Mouse (Mus musculus) cortical plate, adult 2 months (tissue): ENCODE measurements around the gene Hmgn2. TPM values are rescaled to one million over a fixed set of nuclear protein-coding genes. Genes with fewer than 3 reads are reported as not detected.

Experiments
- H3K27ac ChIP-seq: fragments of 200-500 bp; 2 replicates; pipeline ENCODE4 v1.5.1; 2012; ENCODE audit warnings: low read length, control low read depth, inconsistent platforms; ENCODE audit not compliant: insufficient read depth
- H3K4me1 ChIP-seq: fragments of 200-500 bp; 2 replicates; pipeline ENCODE4 v1.6.1; 2011; ENCODE audit warnings: low read length; ENCODE audit not compliant: control insufficient read depth, insufficient read depth
- H3K4me3 ChIP-seq: fragments of 200-500 bp; 2 replicates; pipeline ENCODE4 v1.5.1; 2011; ENCODE audit warnings: mild to moderate bottlenecking, low read length, control low read depth; ENCODE audit not compliant: insufficient read depth
- CTCF ChIP-seq: fragments of 200-500 bp; IDR thresholded peaks from 2 replicates; pipeline ENCODE4 v1.5.1; 2011; ENCODE audit warnings: mild to moderate bottlenecking, control low read depth, low read length; ENCODE audit not compliant: insufficient read depth; ENCODE audit errors: extremely low read depth
- POLR2A ChIP-seq: fragments of 200-500 bp; IDR thresholded peaks from 2 replicates; pipeline ENCODE4 v1.6.1; 2011; ENCODE audit warnings: mild to moderate bottlenecking, low read length, control low read depth; ENCODE audit not compliant: insufficient read depth; ENCODE audit errors: extremely low read depth
- polyA plus RNA-seq: library from polyadenylated mRNA; depleted of rRNA; stranded (reverse); fragments of >200 nt; gene quantifications from 2 replicates; pipeline ENCODE4 v1.2.3, GENCODE M21; 2012

Gene Hmgn2
- polyA plus RNA-seq, 1 experiment = 158 TPM

DNA sequence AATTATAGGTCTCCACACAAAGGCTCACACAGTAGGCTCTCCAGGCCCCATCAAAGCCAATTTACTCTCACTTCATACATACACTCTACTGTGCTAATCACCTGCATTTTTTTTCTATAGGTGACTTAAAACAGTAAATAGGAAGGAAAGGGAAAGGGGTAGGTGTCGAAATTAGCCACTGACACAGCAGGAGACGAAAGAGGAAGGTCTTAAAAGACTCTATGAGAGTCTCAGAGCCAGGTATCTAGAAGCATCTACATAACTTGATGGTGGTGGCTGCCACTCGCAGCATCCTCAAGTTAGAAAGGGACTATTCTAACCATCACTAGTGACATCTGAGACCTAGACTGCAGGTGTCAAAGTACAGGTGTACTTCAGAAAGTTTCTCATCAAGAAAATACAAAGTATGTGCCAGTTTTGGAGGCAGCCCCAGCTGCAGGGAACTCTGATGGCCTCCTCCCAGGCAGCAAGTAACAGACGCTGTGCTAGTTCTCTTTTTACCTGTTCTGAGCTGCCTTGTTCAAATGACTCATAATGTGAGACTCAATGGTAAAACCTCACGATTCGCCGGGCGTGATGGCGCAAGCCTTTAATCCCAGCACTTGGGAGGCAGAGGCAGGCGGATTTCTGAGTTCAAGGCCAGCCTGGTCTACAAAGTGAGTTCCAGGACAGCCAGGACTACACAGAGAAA, 9.7 kb upstream of the Hmgn2 start:
- Histone ChIP-seq H3K27ac (no peak overlapping the region), H3K4me1 (no peaks in the 10 kb centered on the region), H3K4me3 (no peak overlapping the region)
- TF ChIP-seq POLR2A = no peak
- TF ChIP-seq CTCF = no peak

DNA sequence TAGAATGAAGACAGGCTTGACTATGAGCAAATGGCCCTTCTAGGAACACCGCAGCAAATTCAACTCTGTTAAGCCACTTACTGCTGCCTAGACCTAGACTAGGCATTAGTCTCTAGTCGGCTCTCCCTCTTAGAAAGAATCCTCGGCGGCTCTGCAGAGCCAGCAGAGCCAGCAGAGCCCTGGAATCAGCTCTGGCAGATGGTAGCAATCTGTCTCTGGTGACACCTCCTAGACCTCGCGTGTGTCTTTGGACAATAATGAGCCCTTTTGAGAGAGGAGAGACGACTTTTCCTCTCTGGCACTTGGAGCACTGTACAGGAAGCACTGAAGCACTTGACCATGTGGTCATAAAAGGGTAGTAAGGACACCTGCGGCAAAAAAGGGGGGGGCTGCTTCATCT, 3.3 kb upstream of the Hmgn2 start:
- TF ChIP-seq POLR2A = no peak
- no peak for TF ChIP-seq CTCF
- Histone ChIP-seq H3K4me1 (no peaks in the 10 kb centered on the region), H3K4me3 (no peak overlapping the region), H3K27ac (no peak overlapping the region)

DNA sequence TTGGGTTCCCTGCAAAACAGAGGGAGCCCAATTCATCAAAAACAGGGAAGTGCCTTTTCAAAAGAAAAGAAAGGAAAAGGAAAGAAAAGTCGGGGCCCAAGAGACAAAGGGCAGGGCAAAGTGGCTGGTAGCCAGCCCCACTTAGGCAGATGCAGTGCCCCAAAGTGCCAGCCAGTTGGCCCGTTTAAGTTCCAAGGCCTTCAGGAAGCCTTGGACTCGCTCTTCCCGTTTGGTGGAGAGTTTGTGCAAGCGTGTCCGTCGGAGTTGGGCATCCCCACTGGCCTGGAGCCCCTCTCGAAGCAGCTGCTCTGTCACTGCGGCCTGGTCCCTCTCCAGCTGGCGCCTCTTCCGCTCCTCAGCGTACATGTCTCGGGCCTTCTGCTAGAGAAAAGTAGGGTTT, 2.4 kb upstream of the Hmgn2 start:
- H3K27ac ChIP-seq = no peak overlapping the region
- no peak for TF ChIP-seq POLR2A
- no peak for TF ChIP-seq CTCF
- no peak overlapping the region for H3K4me3 ChIP-seq
- H3K4me1 ChIP-seq = peaks cover 2% of the 10 kb centered on the region; the same call in 1 of the 2 replicates

DNA sequence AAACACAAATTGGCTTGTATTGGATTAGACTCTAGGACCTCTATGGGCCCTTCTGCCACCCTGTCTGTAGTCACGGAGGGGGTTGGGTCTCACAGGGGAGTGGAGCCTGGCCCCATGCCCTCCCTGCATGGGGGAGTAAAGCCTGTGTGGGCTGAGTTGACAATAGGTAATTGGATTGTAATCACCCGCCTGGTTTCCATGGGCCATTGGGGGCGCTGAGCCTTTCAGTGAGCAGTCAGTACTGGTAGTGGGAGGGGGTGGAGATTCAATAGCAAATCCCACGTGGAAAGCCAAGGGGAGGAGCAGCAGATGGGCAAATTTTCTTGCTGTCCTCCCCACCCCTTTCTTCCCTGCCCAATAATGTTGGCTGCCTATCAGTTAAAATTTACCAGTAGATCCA, 1.7 kb upstream of the Hmgn2 start:
- Histone ChIP-seq H3K4me1 (peaks cover 2% of the 10 kb centered on the region; the same call in 1 of the 2 replicates), H3K27ac (no peak overlapping the region), H3K4me3 (no peak overlapping the region)
- TF ChIP-seq CTCF (no peak), POLR2A (no peak)

DNA sequence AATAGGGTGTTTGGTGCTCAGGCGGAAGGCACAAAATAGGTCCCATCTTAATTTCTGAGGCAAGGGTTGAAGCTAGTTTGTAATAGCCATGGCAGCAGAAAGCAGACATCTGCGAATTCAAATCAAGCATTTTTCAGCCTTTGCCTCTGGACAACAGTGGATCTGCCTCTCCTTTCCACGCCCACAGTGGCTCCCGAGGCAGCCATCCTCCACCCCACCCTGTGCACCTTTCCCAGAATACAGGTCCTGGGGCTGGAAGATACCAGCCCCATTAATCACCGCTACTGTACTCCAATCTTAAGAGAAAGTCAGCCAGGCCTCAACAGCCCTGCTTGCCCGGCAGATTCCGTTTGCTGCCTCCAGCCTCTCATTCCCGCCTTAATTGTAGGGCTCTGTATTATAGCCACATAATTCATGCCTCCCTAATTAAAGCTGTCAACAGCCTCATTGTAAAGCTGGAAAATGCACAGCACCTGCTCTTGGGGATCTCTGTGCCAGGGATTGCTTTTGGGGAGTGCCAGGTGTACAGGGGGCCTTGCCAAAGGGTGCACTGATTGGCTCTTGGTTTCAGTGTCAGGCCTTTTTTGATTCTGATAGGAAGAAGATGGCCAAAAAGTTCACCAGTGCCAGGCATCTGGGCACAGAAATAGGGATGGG, 792 bp upstream of the Hmgn2 start:
- Histone ChIP-seq H3K4me1 (peaks cover 2% of the 10 kb centered on the region; the same call in 1 of the 2 replicates), H3K27ac (0 out of 2 replicates have a peak overlapping the region, but pooled peaks have one; percentile 24), H3K4me3 (no peak overlapping the region)
- TF ChIP-seq CTCF = no peak
- no peak for TF ChIP-seq POLR2A

DNA sequence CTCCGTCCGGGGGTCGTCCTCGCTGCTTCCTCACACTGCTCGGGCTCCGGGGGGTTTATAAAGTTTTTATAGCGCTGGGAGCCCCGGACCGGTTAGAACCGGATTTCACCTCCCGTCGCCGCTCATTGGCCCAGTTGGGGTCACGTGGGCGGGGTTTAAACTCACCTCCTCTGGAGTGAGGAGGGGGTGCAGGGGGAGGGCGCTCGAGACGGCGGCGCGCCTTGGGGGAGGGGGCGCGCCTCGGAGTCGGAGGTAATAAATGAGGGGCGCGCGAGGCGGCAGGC, 642 bp downstream of the Hmgn2 start:
- Histone ChIP-seq H3K4me3 (peak overlapping the region; percentile 59), H3K27ac (peak overlapping the region; percentile 97), H3K4me1 (peaks cover 2% of the 10 kb centered on the region; the same call in 1 of the 2 replicates)
- TF ChIP-seq POLR2A = 0 out of 2 replicates have a peak, but pooled peaks have one; percentile 33
- no peak for TF ChIP-seq CTCF

DNA sequence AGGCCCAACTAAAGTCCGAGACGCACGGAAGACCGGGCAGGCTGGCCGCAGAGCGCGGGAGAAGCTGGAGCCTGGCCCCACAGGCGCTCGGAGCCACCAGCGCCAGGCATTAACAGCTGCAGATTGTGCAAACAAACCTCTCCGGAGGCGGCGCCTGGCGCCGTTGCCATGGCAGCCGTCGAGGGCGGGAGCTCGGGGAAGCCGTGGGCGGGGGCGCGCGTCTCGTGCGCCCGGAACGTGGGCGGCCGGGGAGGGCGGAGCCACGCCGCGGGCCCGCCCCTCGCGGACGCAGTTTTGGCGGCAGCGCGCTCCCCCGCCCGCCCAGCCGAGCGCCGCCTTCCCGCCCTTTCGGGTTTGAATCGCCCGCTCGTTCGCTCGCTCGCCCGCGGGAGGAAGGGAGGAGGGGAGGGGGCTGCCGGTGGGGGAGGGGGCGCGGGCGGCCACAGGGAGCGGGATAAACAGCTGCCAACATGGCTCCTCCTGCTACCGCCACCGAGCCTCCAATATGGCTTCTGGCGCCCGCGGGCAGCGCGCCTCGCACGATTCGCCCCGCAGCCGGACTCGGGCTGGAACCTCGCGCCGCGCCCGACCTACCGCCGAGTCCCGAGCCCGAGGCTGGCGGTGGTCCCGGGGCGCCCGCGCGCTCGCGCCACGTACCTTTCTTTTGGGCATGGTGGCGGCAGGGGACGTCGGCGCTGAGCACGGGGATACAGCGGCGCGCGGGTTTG, 1.1 kb downstream of the Hmgn2 start:
- peaks cover 2% of the 10 kb centered on the region; the same call in 1 of the 2 replicates for H3K4me1 ChIP-seq
- peak overlapping the region; percentile 59 for H3K4me3 ChIP-seq
- no peak for TF ChIP-seq CTCF
- peak; percentile 72 for TF ChIP-seq POLR2A
- peak overlapping the region; percentile 97 for H3K27ac ChIP-seq

DNA sequence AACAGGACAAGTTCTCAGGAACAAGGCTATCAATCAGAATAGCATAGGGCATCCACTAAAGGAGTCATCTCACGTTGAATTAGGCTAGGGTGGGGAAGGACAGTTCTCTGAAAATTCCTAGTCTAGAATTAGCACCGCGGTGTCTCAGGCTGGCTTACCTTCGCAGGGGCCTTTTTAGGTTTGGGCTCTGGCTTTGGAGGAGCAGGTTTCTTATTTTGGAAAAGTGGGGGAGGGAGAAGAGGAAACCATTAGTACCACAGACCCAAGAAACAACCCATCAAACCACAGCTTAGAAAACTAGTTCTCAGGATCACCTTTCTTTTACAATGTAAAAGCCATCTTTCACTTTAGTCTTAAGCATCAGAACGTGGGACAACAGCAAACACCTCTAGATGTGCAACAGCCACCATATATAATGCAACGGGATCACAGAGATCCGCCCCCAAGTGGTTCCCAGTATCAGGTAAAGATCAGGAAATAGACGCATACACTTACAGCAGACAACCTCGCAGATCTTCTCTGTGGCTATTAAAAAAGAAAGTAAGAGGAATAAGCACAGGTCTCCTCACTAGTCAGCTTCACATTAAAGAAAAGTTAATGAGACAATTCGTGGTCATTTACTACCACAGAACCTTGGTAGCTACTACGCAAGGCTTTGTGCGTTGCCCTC, 2.0 kb downstream of the Hmgn2 start:
- Histone ChIP-seq H3K4me1 (peaks cover 2% of the 10 kb centered on the region; the same call in 1 of the 2 replicates), H3K4me3 (peak overlapping the region; percentile 59), H3K27ac (peak overlapping the region; percentile 67)
- TF ChIP-seq CTCF (no peak), POLR2A (no peak)

DNA sequence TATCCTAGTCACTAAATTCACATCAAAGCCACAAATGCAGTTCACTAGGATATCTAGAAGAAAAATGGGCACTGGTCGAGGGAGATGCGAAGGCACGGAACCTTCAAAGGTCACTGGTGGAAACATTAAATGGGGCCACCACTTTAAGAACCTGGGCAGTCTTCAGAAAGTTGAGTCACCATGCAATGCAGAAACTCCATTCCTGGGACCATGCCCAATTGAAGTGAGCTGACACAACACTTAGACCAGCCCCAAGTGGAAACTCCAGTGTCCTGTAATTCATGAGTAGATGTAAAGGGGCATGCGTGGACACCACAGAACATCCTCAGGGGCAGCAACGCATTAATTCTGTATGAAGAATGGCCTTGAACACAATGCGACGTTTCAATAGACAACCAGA, 5.9 kb downstream of the Hmgn2 start:
- Histone ChIP-seq H3K4me3 (no peak overlapping the region), H3K27ac (no peak overlapping the region), H3K4me1 (peaks cover 2% of the 10 kb centered on the region; the same call in 1 of the 2 replicates)
- TF ChIP-seq POLR2A = no peak
- no peak for TF ChIP-seq CTCF
